Mouse (Mus musculus): ENCODE measurements around the gene Ddr2.
"Not testable (repeated sequence)": the region's sequence is repeated elsewhere in the genome, so short reads cannot be mapped to it uniquely, and the experiment has no call there.

Gene Ddr2

GRCm38 (mm10) chr1:170039402-170039801, 71.2 kb downstream of the Ddr2 start:
- DNase-seq (ENCODE audit: low read depth, low spot score), result no peak

DNA sequence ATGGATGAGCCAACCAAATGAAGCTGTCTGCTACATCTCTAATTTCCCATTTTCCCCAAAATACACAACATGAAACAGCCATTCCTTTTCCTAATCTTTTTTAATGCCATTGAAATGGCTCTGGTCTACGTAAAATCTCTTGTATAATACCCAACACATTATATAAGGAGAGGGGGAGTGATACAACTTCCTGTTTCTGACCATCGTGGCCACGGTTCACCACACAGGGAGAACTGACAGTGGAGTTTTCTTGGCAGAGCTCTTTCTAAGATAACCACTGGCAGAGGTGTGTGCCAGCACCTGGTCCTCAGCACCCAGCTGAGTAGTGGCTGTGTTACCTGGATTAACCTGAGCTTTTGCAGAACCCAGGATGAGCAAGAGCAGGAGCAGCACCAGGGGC, 75.0 kb downstream of the Ddr2 start:
- DNase-seq (ENCODE audit: low read depth, low spot score), result no peak

- no peak for DNase-seq (ENCODE audit: low read depth, low spot score)
Measured at GRCm38 (mm10) chr1:170034961-170035360, 75.6 kb downstream of the Ddr2 start.

GRCm38 (mm10) chr1:170031656-170032055, 78.9 kb downstream of the Ddr2 start:
- no peak for DNase-seq (ENCODE audit: low read depth, low spot score)

DNA sequence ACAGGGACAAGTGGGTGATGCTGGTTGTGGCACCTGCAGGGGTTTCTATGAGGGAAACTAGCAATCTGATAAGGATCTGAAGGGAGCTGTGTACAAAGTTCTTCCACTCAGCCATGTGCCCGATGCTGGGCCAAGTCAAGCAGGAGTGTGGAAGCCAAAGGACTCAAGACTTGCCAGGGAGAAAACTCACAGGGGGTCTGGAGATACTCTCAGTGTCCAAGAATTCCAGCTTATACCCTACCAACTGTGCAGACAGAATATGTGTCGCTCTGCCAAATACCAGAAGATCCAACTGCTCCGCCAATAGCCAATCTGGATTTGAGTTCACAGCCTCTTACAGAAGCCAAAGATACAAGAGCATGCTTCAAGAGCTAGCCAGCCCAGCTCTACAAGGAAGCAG, 95.8 kb downstream of the Ddr2 start:
- DNase-seq (ENCODE audit: low read depth, low spot score), result no peak

- no peak for DNase-seq (ENCODE audit: low read depth, low spot score)
Measured at GRCm38 (mm10) chr1:170010716-170011505, 99.7 kb downstream of the Ddr2 start.

DNA sequence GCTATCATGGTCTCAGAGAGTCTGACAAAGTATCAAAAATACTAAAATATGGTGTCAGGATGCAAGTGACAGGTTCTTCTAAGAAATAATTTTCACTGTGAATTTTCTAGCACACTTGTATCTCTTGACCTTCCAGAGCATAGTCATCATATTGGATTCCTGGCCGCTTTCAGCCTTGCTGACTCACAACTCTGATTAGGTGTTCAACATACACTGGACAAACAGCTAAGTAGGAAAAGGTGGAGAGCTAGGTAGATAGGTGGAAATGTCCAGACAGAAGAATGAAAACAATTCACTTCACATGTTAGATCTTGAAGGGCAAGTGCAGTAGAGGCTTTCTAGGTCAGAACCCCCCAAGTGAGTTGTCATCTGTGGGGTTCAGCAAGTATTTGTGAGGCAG, 101.3 kb downstream of the Ddr2 start:
- DNase-seq (ENCODE audit: low read depth, low spot score), result no peak

GRCm38 (mm10) chr1:170008432-170009220, 101.9 kb downstream of the Ddr2 start:
- DNase-seq (ENCODE audit: low read depth, low spot score), result no peak

DNA sequence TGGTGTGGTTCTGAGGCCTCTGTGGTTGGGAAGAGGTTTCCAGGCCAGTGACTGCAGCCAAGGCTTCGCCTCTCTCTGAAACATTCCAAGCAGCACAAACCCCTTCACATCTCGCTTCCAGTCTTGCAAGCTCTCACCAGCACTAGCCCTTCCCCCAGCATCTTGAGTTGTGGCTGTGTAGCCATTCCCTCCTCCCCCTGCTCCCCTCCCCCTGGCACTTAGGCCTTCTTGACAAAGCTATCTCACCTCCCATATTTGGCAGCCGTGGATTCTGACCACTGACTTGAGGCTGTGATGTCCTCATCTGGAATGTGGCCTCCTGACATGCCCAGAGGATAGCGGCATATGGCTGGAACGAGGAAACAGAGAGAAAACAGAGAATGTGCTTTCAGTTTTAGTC, 104.0 kb downstream of the Ddr2 start:
- no peak for DNase-seq (ENCODE audit: low read depth, low spot score)

- DNase-seq (ENCODE audit: low read depth, low spot score), result no peak
Measured at GRCm38 (mm10) chr1:170005297-170005696, 105.3 kb downstream of the Ddr2 start.

- DNase-seq (ENCODE audit: low read depth, low spot score), result not testable (repeated sequence)
Measured at GRCm38 (mm10) chr1:169993901-169994300, 116.7 kb downstream of the Ddr2 start.

- DNase-seq (ENCODE audit: low read depth, low spot score), result no peak
Measured at GRCm38 (mm10) chr1:169986166-169986565, 124.4 kb downstream of the Ddr2 start.

DNA sequence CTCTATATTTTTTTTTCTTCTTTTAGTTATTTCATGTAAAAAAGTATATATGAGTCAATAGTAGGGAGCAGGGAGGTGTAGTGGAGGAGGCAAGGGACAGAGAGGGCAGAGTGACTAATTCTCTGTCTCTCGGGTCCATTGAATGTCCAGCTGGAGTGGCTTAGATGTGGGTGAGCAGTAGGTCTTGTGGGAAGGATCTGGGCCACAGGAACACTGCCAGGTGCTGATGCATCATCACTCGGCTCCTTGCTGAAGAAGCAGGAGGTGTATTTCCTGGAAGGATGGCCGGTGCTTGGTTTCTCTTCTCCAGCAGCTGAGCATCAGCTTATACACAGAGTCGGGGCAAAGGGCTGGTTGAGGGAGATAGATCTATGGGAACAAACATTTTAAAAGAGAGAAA, 132.9 kb downstream of the Ddr2 start:
- no peak for DNase-seq (ENCODE audit: low read depth, low spot score)

DNA sequence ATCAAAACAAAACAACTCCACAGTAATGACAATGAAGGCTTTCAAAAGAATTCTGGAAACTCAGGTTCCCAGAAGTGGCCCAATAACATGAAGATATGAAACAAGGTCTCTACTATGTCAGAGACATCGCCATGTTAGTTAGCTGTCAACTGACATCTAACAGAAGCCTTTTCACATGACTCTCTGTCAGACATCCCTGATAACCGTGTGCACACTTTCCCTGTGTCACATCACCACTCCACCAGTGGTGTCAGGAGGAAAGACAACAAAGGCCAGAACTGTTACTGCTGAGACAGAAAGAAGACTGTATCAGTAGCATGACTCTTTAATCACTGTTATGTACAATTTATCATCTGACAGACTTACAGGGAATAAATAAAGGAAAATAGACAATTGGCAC, 138.6 kb downstream of the Ddr2 start:
- no peak for DNase-seq (ENCODE audit: low read depth, low spot score)

DNA sequence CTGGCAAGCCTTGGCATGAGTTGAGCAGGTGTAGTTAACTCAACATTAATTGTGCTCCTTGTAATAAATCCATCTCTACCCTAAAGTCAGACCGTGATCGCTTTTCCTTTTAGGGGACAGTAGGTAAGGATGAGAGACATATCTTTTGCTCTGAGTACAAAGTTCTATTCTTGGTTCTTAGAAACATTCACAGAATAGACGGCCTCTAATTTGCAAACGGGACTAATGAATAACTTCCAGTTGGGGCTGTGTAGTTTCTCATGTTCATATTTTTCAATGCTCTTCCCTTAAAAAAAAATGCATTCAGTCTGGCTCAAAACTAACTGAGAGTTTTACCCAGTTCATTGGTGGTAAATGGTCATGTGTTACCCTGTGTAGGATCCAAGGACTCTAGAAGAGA, 139.6 kb downstream of the Ddr2 start:
- no peak for DNase-seq (ENCODE audit: low read depth, low spot score)

DNA sequence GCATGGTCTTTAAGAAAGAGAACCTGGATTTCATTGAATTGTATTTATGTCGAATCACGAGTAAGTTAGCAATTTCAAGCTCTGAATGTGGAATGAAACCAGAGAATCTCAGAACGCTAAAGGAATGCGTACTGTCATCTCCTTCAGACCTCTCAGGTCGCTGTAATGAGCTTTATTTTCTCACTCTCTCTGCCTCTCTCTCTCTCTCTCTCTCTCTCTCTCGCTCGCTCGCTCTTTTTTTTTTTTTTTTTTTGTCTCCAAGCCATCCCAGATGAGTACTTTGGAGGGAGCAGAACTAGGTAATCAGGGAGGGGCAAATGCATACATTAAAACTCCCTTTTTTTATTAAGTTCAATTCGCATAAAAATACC, 141.1 kb downstream of the Ddr2 start:
- DNase-seq (ENCODE audit: low read depth, low spot score), result no peak

GRCm38 (mm10) chr1:169968792-169969515, 141.6 kb downstream of the Ddr2 start, which contains the start of gene Hsd17b7:
Gene Hsd17b7, minus strand, starts transcription at chr1:169969241.
- DNase-seq (ENCODE audit: low read depth, low spot score), result peak; percentile 99

DNA sequence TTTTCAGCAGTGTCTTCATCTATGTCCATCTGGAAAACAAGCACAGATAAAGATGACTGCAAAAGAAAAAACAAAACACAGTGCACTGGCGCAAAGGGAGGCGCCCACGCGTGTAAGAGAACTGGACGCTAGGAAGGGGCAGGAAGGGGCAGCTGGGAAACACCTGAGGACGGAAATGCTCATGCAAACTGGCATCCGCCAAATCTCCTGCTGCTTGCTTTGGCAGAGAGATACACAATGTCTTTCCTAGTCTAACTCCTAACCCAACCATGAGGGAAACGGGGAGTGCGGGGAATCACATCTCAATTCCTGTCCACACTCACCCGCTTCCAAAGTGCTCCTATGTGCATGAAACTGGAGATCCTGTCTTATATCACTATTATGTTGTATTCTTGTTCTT, 157.5 kb downstream of the Ddr2 start:
- DNase-seq (ENCODE audit: low read depth, low spot score), result no peak

- DNase-seq (ENCODE audit: low read depth, low spot score), result no peak
Measured at GRCm38 (mm10) chr1:169952636-169953035, 157.9 kb downstream of the Ddr2 start.

GRCm38 (mm10) chr1:169951561-169951960, 159.0 kb downstream of the Ddr2 start:
- no peak for DNase-seq (ENCODE audit: low read depth, low spot score)

DNA sequence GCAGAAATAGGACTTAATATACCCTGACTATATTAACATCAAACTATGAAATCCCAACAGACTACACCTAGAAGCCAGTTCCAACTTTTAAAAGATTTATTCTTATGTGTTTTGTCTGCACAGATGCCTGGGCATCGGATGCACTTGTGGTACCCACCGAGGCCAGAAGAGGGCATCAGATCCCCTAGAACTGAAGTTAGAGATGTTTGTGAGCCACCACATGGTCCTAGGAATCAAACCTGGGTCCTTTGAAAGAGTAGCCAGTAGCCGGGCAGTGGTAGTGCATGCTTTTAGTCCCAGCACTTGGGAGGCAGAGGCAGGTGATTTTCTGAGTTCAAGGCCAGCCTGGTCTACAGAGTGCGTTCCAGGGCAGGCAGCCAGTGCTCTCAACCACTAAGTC, 159.9 kb downstream of the Ddr2 start:
- DNase-seq (ENCODE audit: low read depth, low spot score), result peak; percentile 10

- no peak for DNase-seq (ENCODE audit: low read depth, low spot score)
Measured at GRCm38 (mm10) chr1:169949981-169950380, 160.6 kb downstream of the Ddr2 start.

Measured in CD4-positive, CD25-positive, alpha-beta regulatory T cell, adult 2 months (primary cell).